Mouse (Mus musculus) CD4-positive naive resting alpha-beta T cell, adult 57 days (primary cell): Measurements from ENCODE around the gene Zfp867. TPM values are rescaled to one million over a fixed set of nuclear protein-coding genes. Genes with fewer than 3 reads are reported as not detected.

Source experiments
- total RNA-seq: library from RNA; stranded (reverse); gene quantifications from one replicate; pipeline ENCODE4 v1.2.4, GENCODE M21; 2023

Zfp867 gene
- 2.9 TPM for total RNA-seq

GRCm38 (mm10) chr11:59472326-59472677 lies at the start of gene Zfp867:
Gene Zfp867 (minus strand): TSS chr11:59472474.

GRCm38 (mm10) chr11:59451086-59451485 lies 21.2 kb downstream of the Zfp867 start, which contains the start of gene Snap47:
Gene Snap47 (minus strand): TSS chr11:59451186.

GRCm38 (mm10) chr11:59449741-59450229 lies 22.5 kb downstream of the Zfp867 start, which contains the start of gene Jmjd4:
Gene Jmjd4 (plus strand): TSS chr11:59450045.

Other genes with a start within 250 kb of the Zfp867 start
- gene Arf1, start 244.2 kb downstream of the Zfp867 start, total RNA-seq = 232 TPM
- gene Wnt3a, start 181.7 kb downstream of the Zfp867 start, total RNA-seq = not detected
- not detected for gene Wnt9a, start 165.5 kb downstream of the Zfp867 start, total RNA-seq
- not detected for gene Prss38, start 96.8 kb downstream of the Zfp867 start, total RNA-seq
- gene Jmjd4, start 22.4 kb downstream of the Zfp867 start, total RNA-seq = 9.5 TPM
- 24.4 TPM for gene Snap47, start 21.3 kb downstream of the Zfp867 start, total RNA-seq
- gene Zkscan17, start 54.3 kb upstream of the Zfp867 start, total RNA-seq = 20.5 TPM
- 5.7 TPM for gene Nlrp3, start 69.1 kb upstream of the Zfp867 start, total RNA-seq
- gene Olfr222, start 103.8 kb upstream of the Zfp867 start, total RNA-seq = not detected
- gene Olfr223, start 120.8 kb upstream of the Zfp867 start, total RNA-seq = not detected
- 77.4 TPM for gene Mprip, start 188.8 kb upstream of the Zfp867 start, total RNA-seq